Mouse (Mus musculus) duodenum, adult 2 months (tissue): ENCODE data around the gene Foxa2. TPM values are rescaled to one million over a fixed set of nuclear protein-coding genes. Genes with fewer than 3 reads are reported as not detected.

Source experiments
- polyA plus RNA-seq: library from polyadenylated mRNA; depleted of rRNA; stranded (reverse); fragments of >200 nt; gene quantifications from 2 replicates; pipeline ENCODE4 v1.2.3, GENCODE M21; 2012; ENCODE audit warnings: low replicate concordance; rRNA removed

Foxa2 gene
- 18.9 and 26.0 TPM in 2 replicates for polyA plus RNA-seq

GRCm38 (mm10) chr2:148046799-148047165, at the start of gene Foxa2:
TSS of gene Foxa2 (minus strand) at chr2:148046969.

